ENCODE assay signal across 8 mouse cellular contexts in genomic region chr11:43385716-43386115, GRCm38 (mm10). TPM values are rescaled to one million over a fixed set of nuclear protein-coding genes. Genes with fewer than 3 reads are reported as not detected.
DNase-seq lines count a peak whose midpoint lies in the region; ATAC-seq and TF ChIP-seq lines count a peak whose summit lies in the region.

No protein-coding gene starts in this region.

- WGBS in embryonic facial prominence, embryonic 13.5 days, result 4% methylated on average over 8 of the region's 8 CpGs
- 4% methylated on average over 8 of the region's 8 CpGs for WGBS in hindbrain, embryonic 16.5 days
- WGBS in midbrain, embryonic 13.5 days, result 0% methylated on average over 8 of the region's 8 CpGs

- no peak for TF ChIP-seq RAD21 in CH12.LX (IDR thresholded peaks at IDR 0.05; ENCODE audit: low read depth, low read length)

- TF ChIP-seq CTCF in CH12.LX (conservative IDR thresholded peaks at IDR 0.05 in 1 of 2, IDR thresholded peaks at IDR 0.05 in 1 of 2; ENCODE audit: low read depth in 2 of 2, low read length in 2 of 2), result no peak

- no peak; the same call in 1 of the 2 replicates for TF ChIP-seq POLR2A in CH12.LX (IDR thresholded peaks at IDR 0.05; ENCODE audit: low read depth, low read length)

- peaks cover 0 to 1% of the 10 kb centered on the region in 2 experiments for H3K36me3 ChIP-seq in CH12.LX (replicated peaks in 1 of 2; ENCODE audit: control insufficient read depth in 1 of 2, insufficient read depth in 1 of 2, low read length in 1 of 2)
- H3K36me3 ChIP-seq in embryonic facial prominence, embryonic 13.5 days, result no peaks in the 10 kb centered on the region
- no peaks in the 10 kb centered on the region for H3K36me3 ChIP-seq in hindbrain, embryonic 16.5 days (ENCODE audit: control insufficient read depth, insufficient read depth, low read length)
- no peaks in the 10 kb centered on the region for H3K36me3 ChIP-seq in midbrain, embryonic 13.5 days

- H3K27me3 ChIP-seq in CH12.LX (replicated peaks), result no peaks in the 10 kb centered on the region
- peaks cover 14% of the 10 kb centered on the region for H3K27me3 ChIP-seq in embryonic facial prominence, embryonic 13.5 days
- H3K27me3 ChIP-seq in hindbrain, embryonic 16.5 days (replicated peaks; ENCODE audit: control insufficient read depth, insufficient read depth, low read length), result no peaks in the 10 kb centered on the region
- H3K27me3 ChIP-seq in midbrain, embryonic 13.5 days, result 0 out of 2 replicates have a peak, but pooled peaks cover 2% of the 10 kb centered on the region

- in situ Hi-C loops in CH12.LX (cut with MboI; ENCODE audit: low pct_ligation_motif_present, low pct_unique_long_range_greater_than_20kb, low sequenced_read_pairs), result no loop called here

- H3K4me1 ChIP-seq in CH12.LX (ENCODE audit: control insufficient read depth in 1 of 2, insufficient read depth in 2 of 2), result peaks cover 19 to 32% of the 10 kb centered on the region in 2 experiments
- peaks cover 6% of the 10 kb centered on the region; the same call in 1 of the 2 replicates for H3K4me1 ChIP-seq in embryonic facial prominence, embryonic 13.5 days
- H3K4me1 ChIP-seq in hindbrain, embryonic 16.5 days (ENCODE audit: control insufficient read depth, insufficient read depth, low read depth, low read length), result peaks cover 7% of the 10 kb centered on the region
- H3K4me1 ChIP-seq in midbrain, embryonic 13.5 days (replicated peaks), result peaks cover 15% of the 10 kb centered on the region

- peak overlapping the region; percentile 89 for H3K4me2 ChIP-seq in CH12.LX (ENCODE audit: insufficient read depth, low read depth, poor library complexity, severe bottlenecking)
- peak overlapping the region; percentile 67 for H3K4me2 ChIP-seq in embryonic facial prominence, embryonic 13.5 days
- peak overlapping the region; percentile 64 for H3K4me2 ChIP-seq in hindbrain, embryonic 16.5 days (ENCODE audit: low read length)
- H3K4me2 ChIP-seq in midbrain, embryonic 13.5 days (replicated peaks), result peak overlapping the region; percentile 62

- H3K4me3 ChIP-seq in CH12.LX (replicated peaks in 1 of 3; ENCODE audit: low read depth in 2 of 3, low read length in 2 of 3, poor library complexity in 1 of 3), result peak overlapping the region; percentile 44 to 87 (median 58)
- H3K4me3 ChIP-seq in embryonic facial prominence, embryonic 13.5 days, result peak overlapping the region; percentile 38
- peak overlapping the region; percentile 37 for H3K4me3 ChIP-seq in hindbrain, embryonic 16.5 days (ENCODE audit: low read length)
- H3K4me3 ChIP-seq in midbrain, embryonic 13.5 days (replicated peaks), result peak overlapping the region; percentile 36

- DNase-seq in heart, adult 11 months, result peak; percentile 84
- no peak for DNase-seq in heart, adult 18-20 months
- no peak for DNase-seq in CH12.LX (ENCODE audit: extremely low read depth)
- no peak for DNase-seq in yolk sac, embryonic 10.5 days (ENCODE audit: low spot score)
- DNase-seq in spleen, postnatal 10 days (ENCODE audit: low spot score in 2 of 2), result no peak

- no peak for TF ChIP-seq EP300 in CH12.LX (IDR thresholded peaks at IDR 0.05; ENCODE audit: low read length)

- no peak for ATAC-seq in embryonic facial prominence, embryonic 13.5 days (ENCODE audit: insufficient number of reproducible peaks, insufficient read depth, low FRiP score, low TSS enrichment, low read depth)
- peak; percentile 88 for ATAC-seq in hindbrain, embryonic 16.5 days
- ATAC-seq in midbrain, embryonic 13.5 days, result peak; percentile 81

- H3K9me3 ChIP-seq in CH12.LX (replicated peaks; ENCODE audit: low read length), result peaks cover 4% of the 10 kb centered on the region
- H3K9me3 ChIP-seq in embryonic facial prominence, embryonic 13.5 days, result no peaks in the 10 kb centered on the region
- H3K9me3 ChIP-seq in hindbrain, embryonic 16.5 days (ENCODE audit: control insufficient read depth, low read length), result no peaks in the 10 kb centered on the region
- H3K9me3 ChIP-seq in midbrain, embryonic 13.5 days, result no peaks in the 10 kb centered on the region

- dilution Hi-C loops in CH12.LX (cut with MboI; ENCODE audit: extremely low pct_ligation_motif_present, extremely low pct_unique_long_range_greater_than_20kb, low sequenced_read_pairs), result no loop called here

- H3K27ac ChIP-seq in CH12.LX (ENCODE audit: insufficient read depth, low read depth), result peak overlapping the region; percentile 99
- no peak overlapping the region for H3K27ac ChIP-seq in embryonic facial prominence, embryonic 13.5 days
- H3K27ac ChIP-seq in hindbrain, embryonic 16.5 days (ENCODE audit: low read depth, low read length), result peak overlapping the region; percentile 73
- no peak overlapping the region for H3K27ac ChIP-seq in midbrain, embryonic 13.5 days

- H3K79me2 ChIP-seq in CH12.LX (replicated peaks; ENCODE audit: control insufficient read depth, extremely low read depth, insufficient read depth, poor library complexity, severe bottlenecking), result peaks cover 38% of the 10 kb centered on the region

- peak overlapping the region; percentile 57 for H3K9ac ChIP-seq in CH12.LX (ENCODE audit: insufficient read depth, low read depth)
- peak overlapping the region; percentile 60 for H3K9ac ChIP-seq in embryonic facial prominence, embryonic 13.5 days
- peak overlapping the region; percentile 52; the same call in 1 of the 2 replicates for H3K9ac ChIP-seq in hindbrain, embryonic 16.5 days (ENCODE audit: low read depth, low read length)
- H3K9ac ChIP-seq in midbrain, embryonic 13.5 days (replicated peaks), result peak overlapping the region; percentile 60

TF ChIP-seq in CH12.LX, 34 proteins besides CTCF, POLR2A, EP300 and RAD21:
- TF ChIP-seq MXI1 (IDR thresholded peaks at IDR 0.05; ENCODE audit: low read depth, low read length) (0 out of 2 replicates have a peak, but pooled peaks have one; percentile 13), MAZ (IDR thresholded peaks at IDR 0.05; ENCODE audit: low read depth, low read length) (no peak), RCOR1 (conservative IDR thresholded peaks at IDR 0.05; ENCODE audit: low read depth, low read length) (0 out of 2 replicates have a peak, but pooled peaks have one; percentile 75), ETS1 (conservative IDR thresholded peaks at IDR 0.05; ENCODE audit: low read depth, low read length) (no peak), MAFK (IDR thresholded peaks at IDR 0.05; ENCODE audit: insufficient replicate concordance, low read length) (no peak), ZC3H11A (IDR thresholded peaks at IDR 0.05; ENCODE audit: low read depth, low read length) (no peak), ZMIZ1 (IDR thresholded peaks at IDR 0.05; ENCODE audit: low read depth, low read length) (no peak), CHD1 (IDR thresholded peaks at IDR 0.05; ENCODE audit: low read depth, low read length) (peak; percentile 59; the same call in 1 of the 2 replicates)
TF ChIP-seq in CH12.LX: peak in this region for 3.

RNA-seq across cellular contexts. Expression of gene Pttg1, which starts 40.3 kb away (rescaled TPM):
- 10 to 100 TPM; 85.4 to 89.1 TPM for total RNA-seq in heart, adult 18-20 months (2021)
- total RNA-seq in CH12.LX (2012; rRNA removed), result 153 and 190 TPM in 2 replicates
- total RNA-seq in CH12.LX (2014; rRNA removed), result 276 and 337 TPM in 2 replicates
- polyA plus RNA-seq in CH12.LX (2012; ENCODE audit: insufficient read length, low read depth), result 258 and 279 TPM in 2 replicates
- 116 and 118 TPM in 2 replicates for polyA plus RNA-seq in embryonic facial prominence, embryonic 13.5 days (2015; fragmentation: Nextera tagmentation; extraction: Ambion mirVana)
- 51.0 and 56.3 TPM in 2 replicates for polyA plus RNA-seq in hindbrain, embryonic 16.5 days (2015; fragmentation: Nextera tagmentation; extraction: Ambion mirVana)
- polyA plus RNA-seq in midbrain, embryonic 13.5 days (2015; fragmentation: Nextera tagmentation; extraction: Ambion mirVana), result 51.2 and 54.7 TPM in 2 replicates

RNA-seq across cellular contexts. Expression of gene Slu7, which starts 47.8 kb away (rescaled TPM):
- total RNA-seq in heart, adult 18-20 months (2021), result 10 to 100 TPM; 30.2 to 34.6 TPM
- total RNA-seq in CH12.LX (2012; rRNA removed) (41.6 and 43.0 TPM in 2 replicates), CH12.LX (2014; rRNA removed) (60.3 and 68.8 TPM in 2 replicates)
- 66.8 and 78.7 TPM in 2 replicates for polyA plus RNA-seq in CH12.LX (2012; ENCODE audit: insufficient read length, low read depth)
- 59.3 and 68.7 TPM in 2 replicates for polyA plus RNA-seq in embryonic facial prominence, embryonic 13.5 days (2015; fragmentation: Nextera tagmentation; extraction: Ambion mirVana)
- 54.4 and 55.2 TPM in 2 replicates for polyA plus RNA-seq in hindbrain, embryonic 16.5 days (2015; fragmentation: Nextera tagmentation; extraction: Ambion mirVana)
- 73.6 and 75.6 TPM in 2 replicates for polyA plus RNA-seq in midbrain, embryonic 13.5 days (2015; fragmentation: Nextera tagmentation; extraction: Ambion mirVana)

Comparison
In these comparisons a context has a peak if more than half of its experiments do, and no peak if none do; other contexts are left out.
1. H3K27ac ChIP-seq: peak in CH12.LX (single experiment) and hindbrain, embryonic 16.5 days (single experiment); none in embryonic facial prominence, embryonic 13.5 days (single experiment) and midbrain, embryonic 13.5 days (single experiment).
2. Peak in every context shown above with its lines, with median percentiles within 50 percentile points of each other: H3K4me2 ChIP-seq, H3K4me3 ChIP-seq and H3K9ac ChIP-seq.